Mouse (Mus musculus) myocyte (in vitro differentiated cells): Measurements from ENCODE around the gene Agap1. TPM values are rescaled to one million over a fixed set of nuclear protein-coding genes. Genes with fewer than 3 reads are reported as not detected.

Source experiments
- H3K27me3 ChIP-seq: one replicate; pipeline ENCODE4 v1.6.1; 2011; ENCODE audit not compliant: control insufficient read depth, insufficient read depth, insufficient read length
- H3K36me3 ChIP-seq: one replicate; pipeline ENCODE4 v1.6.1; 2011; ENCODE audit not compliant: control insufficient read depth, insufficient read depth
- H3K4me2 ChIP-seq: one replicate; pipeline ENCODE4 v1.6.1; 2011; ENCODE audit warnings: low read depth, control low read depth
- H3K4me3 ChIP-seq: one replicate; pipeline ENCODE4 v1.5.1; 2011; ENCODE audit warnings: mild to moderate bottlenecking, control low read depth, moderate library complexity
- H3K79me2 ChIP-seq: one replicate; pipeline ENCODE4 v1.6.1; 2011; ENCODE audit not compliant: control insufficient read depth, insufficient read depth
- H3ac ChIP-seq: one replicate; pipeline ENCODE4 v1.6.1; 2011; ENCODE audit not compliant: control insufficient read depth, insufficient read length
- CEBPB ChIP-seq: IDR thresholded peaks from 2 replicates; pipeline ENCODE4 v1.6.1; 2011; ENCODE audit warnings: mild to moderate bottlenecking, moderate library complexity; ENCODE audit not compliant: poor library complexity, insufficient read depth, severe bottlenecking
- E2F4 ChIP-seq: IDR thresholded peaks from one replicate; pipeline ENCODE4 v1.6.1; 2011; ENCODE audit warnings: mild to moderate bottlenecking, control low read depth, moderate library complexity; ENCODE audit not compliant: insufficient read depth
- MAX ChIP-seq: IDR thresholded peaks from one replicate; pipeline ENCODE4 v1.6.1; 2011; ENCODE audit warnings: low read depth, mild to moderate bottlenecking, control low read depth
- MYOD1 ChIP-seq, 3 experiments: IDR thresholded peaks; one replicate each; pipeline ENCODE4 v1.6.1; 2011; ENCODE audit warnings: control low read depth in 2 of 3, low read depth in 2 of 3, mild to moderate bottlenecking in 2 of 3, moderate library complexity in 1 of 3; ENCODE audit not compliant: insufficient read length in 2 of 3, control insufficient read depth in 1 of 3
- MYOG ChIP-seq, 3 experiments: IDR thresholded peaks; one replicate each; pipeline ENCODE4 v1.6.1; 2011; ENCODE audit warnings: control low read depth in 2 of 3, low read depth in 2 of 3, mild to moderate bottlenecking in 2 of 3; ENCODE audit not compliant: insufficient read length in 2 of 3, control insufficient read depth in 1 of 3, insufficient read depth in 1 of 3
- POLR2A ChIP-seq: IDR thresholded peaks from one replicate; pipeline ENCODE4 v1.6.1; 2011; ENCODE audit warnings: low read depth, mild to moderate bottlenecking, control low read depth, moderate library complexity; ENCODE audit not compliant: insufficient read length
- POLR2AphosphoS2 ChIP-seq: IDR thresholded peaks from one replicate; pipeline ENCODE4 v1.6.1; 2011; ENCODE audit warnings: low read depth, control low read depth; ENCODE audit not compliant: insufficient read length
- REST ChIP-seq: IDR thresholded peaks from one replicate; pipeline ENCODE4 v1.6.1; 2011; ENCODE audit warnings: mild to moderate bottlenecking, control low read depth, moderate library complexity; ENCODE audit not compliant: insufficient read depth, insufficient read length
- SRF ChIP-seq: IDR thresholded peaks from one replicate; pipeline ENCODE4 v1.6.1; 2011; ENCODE audit warnings: low read depth; ENCODE audit not compliant: control insufficient read depth, insufficient read length
- TCF12 ChIP-seq: IDR thresholded peaks from one replicate; pipeline ENCODE4 v1.6.1; 2011; ENCODE audit warnings: mild to moderate bottlenecking, control low read depth; ENCODE audit not compliant: poor library complexity, insufficient read depth, severe bottlenecking
- TCF3 ChIP-seq: IDR thresholded peaks from one replicate; pipeline ENCODE4 v1.6.1; 2011; ENCODE audit warnings: low read depth, control low read depth; ENCODE audit not compliant: insufficient read length
- USF1 ChIP-seq: IDR thresholded peaks from one replicate; pipeline ENCODE4 v1.6.1; 2011; ENCODE audit warnings: low read depth, mild to moderate bottlenecking, control low read depth, moderate library complexity
- polyA plus RNA-seq: library from polyadenylated mRNA; unstranded; fragments of >200 nt; fragmentation: generic; extraction: Trizol; gene quantifications from one replicate; pipeline ENCODE4 v1.2.1, GENCODE M21; 2012; ENCODE audit warnings: missing spikeins

The Agap1 gene
- polyA plus RNA-seq, 1 experiment, result 48.9 TPM

- H3K4me3 ChIP-seq, result no peak overlapping the region
- TF ChIP-seq USF1 (no peak), REST (no peak), MAX (no peak), MYOG (IDR thresholded peaks at IDR 0.05; ENCODE audit: control insufficient read depth in 1 of 3, insufficient read depth in 1 of 3, insufficient read length in 2 of 3, low read depth in 2 of 3) (no peak), MYOD1 (IDR thresholded peaks at IDR 0.05; ENCODE audit: control insufficient read depth in 1 of 3, insufficient read length in 2 of 3, low read depth in 2 of 3) (no peak), SRF (no peak), E2F4 (no peak), POLR2AphosphoS2 (no peak), TCF12 (no peak), CEBPB (no peak), TCF3 (no peak), POLR2A (no peak)
- no peak overlapping the region for H3K4me2 ChIP-seq
- no peaks in the 10 kb centered on the region for H3K79me2 ChIP-seq
- H3K27me3 ChIP-seq, result no peaks in the 10 kb centered on the region
- no peak overlapping the region for H3ac ChIP-seq
- H3K36me3 ChIP-seq, result peaks cover 7% of the 10 kb centered on the region
Observed at GRCm38 (mm10) chr1:89849861-89850230, 395.2 kb downstream of the Agap1 start.

DNA sequence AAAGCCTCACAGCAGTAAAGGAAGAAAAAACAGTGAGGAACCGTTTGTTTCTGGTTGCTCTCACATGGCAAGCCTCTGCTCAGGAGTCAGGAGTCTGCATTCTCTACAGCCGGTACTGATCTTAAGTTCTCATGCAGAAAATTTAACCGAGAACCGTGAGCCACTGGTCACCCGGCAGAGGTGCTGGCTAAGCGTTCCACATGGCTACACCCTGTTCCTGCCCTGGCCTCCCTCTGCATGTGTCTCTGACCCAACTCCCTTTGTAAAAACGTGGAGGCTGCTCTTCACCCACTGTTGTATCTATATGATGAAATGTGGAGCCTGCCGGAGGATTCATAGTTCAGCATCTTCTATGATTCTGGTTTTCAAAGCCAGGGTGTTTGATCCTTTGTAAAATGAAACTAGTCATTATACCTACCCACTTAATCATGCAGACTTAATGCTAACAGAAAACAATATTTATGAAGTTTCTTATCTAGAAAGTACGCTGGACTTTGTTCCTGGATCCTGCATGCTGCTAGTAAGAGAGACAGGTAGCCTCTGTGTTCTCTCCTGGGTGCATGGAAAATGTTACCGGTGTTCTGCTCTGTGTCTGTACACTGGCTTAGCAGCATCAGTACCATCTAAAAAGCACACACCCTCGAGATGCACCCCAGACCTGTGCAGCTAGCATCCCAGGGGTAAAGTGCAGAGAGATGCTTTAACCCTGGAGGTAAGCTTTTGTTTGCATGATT lies 396.2 kb downstream of the Agap1 start:
- Histone ChIP-seq H3K4me3 (no peak overlapping the region), H3K4me2 (no peak overlapping the region), H3ac (no peak overlapping the region), H3K36me3 (peaks cover 11% of the 10 kb centered on the region), H3K27me3 (no peaks in the 10 kb centered on the region), H3K79me2 (no peaks in the 10 kb centered on the region)
- TF ChIP-seq POLR2AphosphoS2 (no peak), MYOD1 (IDR thresholded peaks at IDR 0.05; ENCODE audit: control insufficient read depth in 1 of 3, insufficient read length in 2 of 3, low read depth in 2 of 3) (no peak), SRF (no peak), CEBPB (no peak), MYOG (IDR thresholded peaks at IDR 0.05; ENCODE audit: control insufficient read depth in 1 of 3, insufficient read depth in 1 of 3, insufficient read length in 2 of 3, low read depth in 2 of 3) (no peak), TCF12 (no peak), E2F4 (no peak), POLR2A (no peak), USF1 (no peak), TCF3 (no peak), REST (no peak), MAX (no peak)

DNA sequence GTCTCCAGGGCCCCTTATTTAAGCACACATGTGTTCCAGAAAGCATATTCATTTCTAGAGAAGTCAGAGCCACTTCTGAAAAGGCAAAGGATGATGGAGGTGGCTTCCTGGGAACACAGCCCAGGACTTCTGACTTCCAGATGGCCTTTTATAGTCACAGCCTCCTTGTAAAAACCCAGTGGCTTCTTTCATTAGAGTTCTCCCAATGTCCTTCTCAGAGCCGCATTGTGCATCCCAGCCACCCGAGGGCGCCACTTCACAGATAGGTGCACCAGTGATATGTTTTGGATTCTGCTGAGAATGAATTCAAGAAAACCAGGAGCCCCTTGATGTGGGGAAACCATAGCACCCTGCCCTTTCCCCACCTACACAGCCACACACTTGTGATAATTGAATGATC lies 404.6 kb downstream of the Agap1 start:
- no peaks in the 10 kb centered on the region for H3K27me3 ChIP-seq
- no peak overlapping the region for H3K4me2 ChIP-seq
- no peaks in the 10 kb centered on the region for H3K79me2 ChIP-seq
- TF ChIP-seq POLR2A (no peak), E2F4 (no peak), MAX (no peak), TCF12 (no peak), USF1 (no peak), CEBPB (no peak), MYOG (IDR thresholded peaks at IDR 0.05; ENCODE audit: control insufficient read depth in 1 of 3, insufficient read depth in 1 of 3, insufficient read length in 2 of 3, low read depth in 2 of 3) (no peak), TCF3 (no peak), MYOD1 (IDR thresholded peaks at IDR 0.05; ENCODE audit: control insufficient read depth in 1 of 3, insufficient read length in 2 of 3, low read depth in 2 of 3) (no peak), REST (no peak), SRF (no peak)
- no peak overlapping the region for H3ac ChIP-seq
- no peak overlapping the region for H3K4me3 ChIP-seq
- peaks cover 24% of the 10 kb centered on the region for H3K36me3 ChIP-seq

GRCm38 (mm10) chr1:89860017-89860730 lies 405.6 kb downstream of the Agap1 start:
- no peak overlapping the region for H3K4me2 ChIP-seq
- TF ChIP-seq REST (no peak), E2F4 (no peak), SRF (no peak), MYOD1 (IDR thresholded peaks at IDR 0.05; ENCODE audit: control insufficient read depth in 1 of 3, insufficient read length in 2 of 3, low read depth in 2 of 3) (no peak), POLR2A (no peak), USF1 (no peak), TCF3 (no peak)
- no peak overlapping the region for H3ac ChIP-seq
- H3K27me3 ChIP-seq, result no peaks in the 10 kb centered on the region
- peaks cover 19% of the 10 kb centered on the region for H3K36me3 ChIP-seq
- H3K4me3 ChIP-seq, result no peak overlapping the region
- H3K79me2 ChIP-seq, result no peaks in the 10 kb centered on the region
